Mouse (Mus musculus) small intestine, adult 2 months (tissue): ENCODE results near the gene Mlph. TPM values are rescaled to one million over a fixed set of nuclear protein-coding genes. Genes with fewer than 3 reads are reported as not detected.

Experiments used
- H3K27ac ChIP-seq: fragments of 200-500 bp; 2 replicates; pipeline ENCODE4 v1.5.1; 2012; ENCODE audit warnings: low read depth, low read length, control low read depth, inconsistent platforms; ENCODE audit not compliant: insufficient read depth
- H3K27me3 ChIP-seq: fragments of 200-500 bp; 2 replicates; pipeline ENCODE4 v1.6.1; 2012; ENCODE audit warnings: mild to moderate bottlenecking, moderate library complexity, low read length, inconsistent platforms; ENCODE audit not compliant: control insufficient read depth, insufficient read depth
- H3K36me3 ChIP-seq: fragments of 200-500 bp; 2 replicates; pipeline ENCODE4 v1.6.1; 2012; ENCODE audit warnings: mild to moderate bottlenecking, low read length, control low read depth, inconsistent platforms; ENCODE audit not compliant: control insufficient read depth, insufficient read depth
- H3K4me1 ChIP-seq: fragments of 200-500 bp; 2 replicates; pipeline ENCODE4 v1.6.1; 2012; ENCODE audit warnings: low read length, inconsistent platforms, mixed read lengths; ENCODE audit not compliant: control insufficient read depth, insufficient read depth, insufficient read length
- H3K4me3 ChIP-seq: fragments of 200-500 bp; 2 replicates; pipeline ENCODE4 v1.5.1; 2012; ENCODE audit warnings: low read depth, mild to moderate bottlenecking, control low read depth, inconsistent platforms, low read length, moderate library complexity
- CTCF ChIP-seq: fragments of 200-500 bp; IDR thresholded peaks from 2 replicates; pipeline ENCODE4 v1.5.1; 2012; ENCODE audit warnings: low read depth, mild to moderate bottlenecking, control low read depth, inconsistent platforms, low read length, moderate library complexity, mixed read lengths; ENCODE audit not compliant: insufficient replicate concordance, insufficient read length; ENCODE audit errors: extremely low read depth
- POLR2A ChIP-seq: fragments of 200-500 bp; IDR thresholded peaks from 2 replicates; pipeline ENCODE4 v1.6.1; 2012; ENCODE audit warnings: low read depth, mild to moderate bottlenecking, control low read depth, inconsistent platforms, low read length, moderate library complexity
- WGBS: fragments of 180-500 bp; shearing (Covaris S2); methylation state at CpG from one replicate; pipeline ENCODE4 v1.1.7; 2018; 5-methylcytosine and 5-hydroxymethylcytosine counted together
- polyA plus RNA-seq: library from polyadenylated mRNA; depleted of rRNA; stranded (reverse); fragments of >200 nt; gene quantifications from 2 replicates; pipeline ENCODE4 v1.2.3, GENCODE M21; 2012

Gene Mlph
- polyA plus RNA-seq, 1 experiment: 17.6 TPM

- no peak overlapping the region for H3K27ac ChIP-seq
- WGBS: 28% methylated on average over 6 of the region's 6 CpGs
- H3K36me3 ChIP-seq: peaks cover 18% of the 10 kb centered on the region
- H3K4me3 ChIP-seq: no peak overlapping the region
- H3K27me3 ChIP-seq: no peaks in the 10 kb centered on the region; the same call in 1 of the 2 replicates
- TF ChIP-seq CTCF (peak; percentile 49; the same call in 1 of the 2 replicates), POLR2A (no peak)
- peaks cover 16% of the 10 kb centered on the region for H3K4me1 ChIP-seq
Observed at GRCm38 (mm10) chr1:90928575-90928934, 13.7 kb downstream of the Mlph start.

- H3K4me3 ChIP-seq: no peak overlapping the region
- TF ChIP-seq CTCF: no peak
- no peak for TF ChIP-seq POLR2A
- WGBS: 77% methylated on average over 5 of the region's 5 CpGs
Observed at GRCm38 (mm10) chr1:90933001-90933400, 18.1 kb downstream of the Mlph start.

DNA sequence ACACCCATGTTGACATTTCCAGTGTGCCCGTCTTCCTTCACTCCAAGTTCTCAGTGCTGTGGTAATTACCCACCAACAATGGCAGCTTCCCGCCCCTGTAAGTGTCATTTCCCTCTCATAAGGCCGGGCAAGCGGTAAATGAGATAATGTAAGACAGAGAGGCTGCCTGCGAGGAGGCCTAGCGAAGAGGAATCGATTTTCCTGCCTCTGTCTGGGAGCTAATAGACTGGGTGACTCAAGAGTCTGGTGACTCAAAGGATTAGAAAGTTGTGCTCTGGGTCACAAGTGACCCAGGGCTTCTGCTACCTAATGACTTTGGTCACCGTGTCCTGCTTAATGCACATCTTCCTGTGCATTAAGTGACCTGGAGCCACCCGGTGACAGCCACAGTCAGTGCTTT is 22.1 kb downstream of the Mlph start:
- Histone ChIP-seq H3K4me1 (no peaks in the 10 kb centered on the region), H3K27me3 (no peaks in the 10 kb centered on the region), H3K27ac (no peak overlapping the region), H3K36me3 (peaks cover 37% of the 10 kb centered on the region), H3K4me3 (no peak overlapping the region)
- no peak for TF ChIP-seq CTCF
- 68% methylated on average over 9 of the region's 9 CpGs for WGBS

More at GRCm38 (mm10) chr1:90933001-90933400, 18.1 kb downstream of the Mlph start:
- H3K4me1 ChIP-seq: peaks cover 3% of the 10 kb centered on the region
- no peaks in the 10 kb centered on the region for H3K27me3 ChIP-seq
- H3K36me3 ChIP-seq: peaks cover 36% of the 10 kb centered on the region
- H3K27ac ChIP-seq: no peak overlapping the region

DNA sequence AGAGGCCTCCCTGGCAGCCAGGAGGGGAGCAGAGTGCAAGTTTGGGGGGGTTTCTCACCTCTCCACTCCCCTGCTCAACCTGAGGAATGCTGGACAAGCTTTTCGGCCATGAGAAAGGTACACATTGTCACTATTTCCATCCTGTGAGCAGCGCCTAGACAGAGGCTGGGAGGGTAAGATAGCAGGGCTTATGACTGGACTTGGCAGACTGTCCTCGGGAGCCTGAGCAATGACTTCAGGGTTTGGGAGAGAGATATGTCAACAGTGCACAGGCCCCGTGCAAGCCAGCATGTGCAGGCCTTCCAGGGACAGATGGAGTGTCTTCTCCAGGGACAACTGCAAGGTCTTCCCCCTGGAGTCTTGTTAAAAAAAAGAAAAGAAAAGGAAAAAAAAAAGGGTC is 25.1 kb downstream of the Mlph start:
- no peak for TF ChIP-seq CTCF
- TF ChIP-seq POLR2A: no peak
- no peaks in the 10 kb centered on the region for H3K4me1 ChIP-seq
- no peak overlapping the region for H3K27ac ChIP-seq
- H3K4me3 ChIP-seq: no peak overlapping the region
- 81% methylated on average over 4 of the region's 4 CpGs for WGBS
- H3K36me3 ChIP-seq: peaks cover 42% of the 10 kb centered on the region
- no peaks in the 10 kb centered on the region for H3K27me3 ChIP-seq

- Histone ChIP-seq H3K4me1 (no peaks in the 10 kb centered on the region), H3K36me3 (peaks cover 15% of the 10 kb centered on the region), H3K4me3 (no peak overlapping the region), H3K27me3 (no peaks in the 10 kb centered on the region), H3K27ac (no peak overlapping the region)
- TF ChIP-seq CTCF: no peak
- TF ChIP-seq POLR2A: no peak
- WGBS: 71% methylated on average over 10 of the region's 10 CpGs
Observed at GRCm38 (mm10) chr1:90945171-90945570, 30.3 kb downstream of the Mlph start.

DNA sequence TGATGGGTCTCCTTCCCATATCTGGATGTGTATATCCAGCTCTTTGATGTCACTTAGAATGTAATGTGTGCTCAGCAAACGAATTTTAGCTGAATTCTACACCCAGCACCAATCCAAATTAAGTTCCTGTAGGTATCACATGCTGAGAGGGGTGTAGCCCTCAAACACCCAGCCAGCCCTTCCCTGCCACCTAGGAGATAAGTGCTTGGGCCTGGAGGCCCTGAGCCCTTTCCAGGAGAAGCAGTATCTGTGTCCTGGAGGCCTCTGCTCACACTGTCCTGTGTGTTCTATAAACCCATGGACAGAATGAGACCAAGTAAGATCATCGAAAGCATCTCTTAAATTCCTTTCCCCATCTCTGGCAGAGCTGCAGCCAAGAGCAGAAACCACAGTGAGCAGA is 32.4 kb downstream of the Mlph start:
- Histone ChIP-seq H3K36me3 (peaks cover 11% of the 10 kb centered on the region), H3K4me1 (no peaks in the 10 kb centered on the region), H3K27me3 (no peaks in the 10 kb centered on the region), H3K4me3 (no peak overlapping the region), H3K27ac (no peak overlapping the region)
- TF ChIP-seq POLR2A (no peak), CTCF (no peak)
- WGBS: 63% methylated on average over 2 of the region's 2 CpGs

- TF ChIP-seq CTCF: no peak
- no peak for TF ChIP-seq POLR2A
- H3K36me3 ChIP-seq: peaks cover 2% of the 10 kb centered on the region; the same call in 1 of the 2 replicates
- 58% methylated on average over 9 of the region's 9 CpGs for WGBS
- H3K4me1 ChIP-seq: no peaks in the 10 kb centered on the region
- no peak overlapping the region for H3K27ac ChIP-seq
- H3K27me3 ChIP-seq: no peaks in the 10 kb centered on the region
- H3K4me3 ChIP-seq: no peak overlapping the region
Observed at GRCm38 (mm10) chr1:90949309-90949708, 34.4 kb downstream of the Mlph start.

DNA sequence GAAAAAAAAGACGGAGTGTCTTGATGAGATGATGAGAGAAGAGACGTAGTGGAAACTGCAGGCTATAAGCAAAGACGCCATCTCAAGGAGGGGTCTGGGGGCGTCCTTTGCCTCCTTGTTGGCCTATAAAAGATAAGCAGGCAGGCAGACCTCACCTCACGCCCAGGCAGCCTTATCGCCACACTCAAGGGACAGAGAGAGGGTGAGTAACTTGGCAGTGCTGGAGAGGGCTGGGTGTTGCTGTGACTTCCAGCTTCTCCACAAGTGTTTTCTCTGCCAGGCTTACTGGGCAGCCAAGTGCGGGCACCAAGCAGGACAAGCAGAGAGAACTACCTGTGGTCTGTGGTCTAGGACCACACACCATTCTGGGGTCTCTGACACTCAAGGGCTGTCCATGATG is 36.8 kb downstream of the Mlph start:
- Histone ChIP-seq H3K4me3 (no peak overlapping the region), H3K27me3 (no peaks in the 10 kb centered on the region), H3K27ac (no peak overlapping the region), H3K36me3 (peaks cover 2% of the 10 kb centered on the region; the same call in 1 of the 2 replicates), H3K4me1 (no peaks in the 10 kb centered on the region)
- WGBS: 62% methylated on average over 7 of the region's 7 CpGs
- TF ChIP-seq CTCF (no peak), POLR2A (no peak)
